Mouse (Mus musculus): ENCODE data around the gene Gm10282. TPM values are rescaled to one million over a fixed set of nuclear protein-coding genes. Genes with fewer than 3 reads are reported as not detected.

The Gm10282 gene
- polyA plus RNA-seq, 1 experiment from 2014 or later: 7.8 TPM

DNA sequence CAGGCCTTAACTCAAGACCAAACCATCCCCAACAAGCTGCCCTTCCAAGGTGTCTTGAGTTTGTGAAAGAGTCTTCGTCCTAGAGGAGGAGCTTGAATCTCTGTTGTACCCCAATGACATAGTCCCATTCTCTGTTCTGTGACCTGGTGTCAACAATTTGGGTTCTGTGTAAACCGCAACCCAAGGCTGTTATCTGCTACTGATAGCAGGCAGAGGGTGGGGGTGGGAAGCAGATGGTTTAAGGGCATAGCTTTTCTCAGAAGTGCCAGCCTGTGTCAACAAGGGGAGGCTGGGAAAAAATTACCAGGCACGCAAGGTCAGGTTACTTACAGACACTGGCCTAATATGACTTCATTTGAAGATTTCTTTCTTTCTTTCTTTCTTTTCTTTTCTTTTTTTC is 27.8 kb downstream of the Gm10282 start:
- no peaks in the 10 kb centered on the region for H3K9me3 ChIP-seq (ENCODE audit: control insufficient read depth)
- no peak overlapping the region for H3K4me2 ChIP-seq (replicated peaks; ENCODE audit: low read depth)
- 43% methylated on average over 3 of the region's 3 CpGs for WGBS
- H3K4me3 ChIP-seq (ENCODE audit: low read depth, low read length): no peak overlapping the region
- no peak overlapping the region for H3K9ac ChIP-seq (ENCODE audit: low read depth, low read length)
- H3K27ac ChIP-seq (ENCODE audit: low read depth, low read length): no peak overlapping the region
- no peak for TF ChIP-seq CTCF (IDR thresholded peaks at IDR 0.05; ENCODE audit: low read depth)
- no peak for ATAC-seq
- no peaks in the 10 kb centered on the region for H3K27me3 ChIP-seq (replicated peaks; ENCODE audit: control insufficient read depth, insufficient read depth, low read length)
- H3K36me3 ChIP-seq (ENCODE audit: control insufficient read depth, insufficient read depth): no peaks in the 10 kb centered on the region
- no peaks in the 10 kb centered on the region for H3K4me1 ChIP-seq (replicated peaks; ENCODE audit: control insufficient read depth, insufficient read depth, low read length)

DNA sequence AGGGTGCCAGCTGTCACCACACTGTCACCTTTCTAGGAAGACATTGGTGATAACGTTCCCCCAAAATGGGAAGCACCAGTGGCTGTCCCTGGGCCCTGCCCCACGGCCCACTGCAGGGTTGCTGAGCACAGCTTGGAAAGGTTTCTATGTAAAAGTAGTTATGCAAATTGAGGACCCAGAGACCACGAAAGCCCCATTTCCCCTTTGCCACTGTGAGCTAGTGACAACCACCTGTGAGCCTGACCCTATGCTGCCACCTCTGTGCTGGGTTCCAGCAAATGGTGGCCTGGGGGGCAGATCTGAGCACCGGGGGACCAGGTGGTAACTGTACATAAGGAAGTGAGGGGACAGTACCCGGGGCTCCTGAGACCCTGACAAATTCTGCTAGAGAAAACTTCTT is 31.3 kb downstream of the Gm10282 start:
- Histone ChIP-seq H3K4me1 (replicated peaks; ENCODE audit: control insufficient read depth, insufficient read depth, low read length) (no peaks in the 10 kb centered on the region), H3K9ac (ENCODE audit: low read depth, low read length) (no peak overlapping the region), H3K27me3 (replicated peaks; ENCODE audit: control insufficient read depth, insufficient read depth, low read length) (no peaks in the 10 kb centered on the region), H3K4me3 (ENCODE audit: low read depth, low read length) (no peak overlapping the region), H3K27ac (ENCODE audit: low read depth, low read length) (no peak overlapping the region), H3K4me2 (replicated peaks; ENCODE audit: low read depth) (no peak overlapping the region), H3K9me3 (ENCODE audit: control insufficient read depth) (no peaks in the 10 kb centered on the region), H3K36me3 (ENCODE audit: control insufficient read depth, insufficient read depth) (no peaks in the 10 kb centered on the region)
- WGBS: 68% methylated on average over 5 of the region's 5 CpGs
- no peak for TF ChIP-seq CTCF (IDR thresholded peaks at IDR 0.05; ENCODE audit: low read depth)
- ATAC-seq: no peak

DNA sequence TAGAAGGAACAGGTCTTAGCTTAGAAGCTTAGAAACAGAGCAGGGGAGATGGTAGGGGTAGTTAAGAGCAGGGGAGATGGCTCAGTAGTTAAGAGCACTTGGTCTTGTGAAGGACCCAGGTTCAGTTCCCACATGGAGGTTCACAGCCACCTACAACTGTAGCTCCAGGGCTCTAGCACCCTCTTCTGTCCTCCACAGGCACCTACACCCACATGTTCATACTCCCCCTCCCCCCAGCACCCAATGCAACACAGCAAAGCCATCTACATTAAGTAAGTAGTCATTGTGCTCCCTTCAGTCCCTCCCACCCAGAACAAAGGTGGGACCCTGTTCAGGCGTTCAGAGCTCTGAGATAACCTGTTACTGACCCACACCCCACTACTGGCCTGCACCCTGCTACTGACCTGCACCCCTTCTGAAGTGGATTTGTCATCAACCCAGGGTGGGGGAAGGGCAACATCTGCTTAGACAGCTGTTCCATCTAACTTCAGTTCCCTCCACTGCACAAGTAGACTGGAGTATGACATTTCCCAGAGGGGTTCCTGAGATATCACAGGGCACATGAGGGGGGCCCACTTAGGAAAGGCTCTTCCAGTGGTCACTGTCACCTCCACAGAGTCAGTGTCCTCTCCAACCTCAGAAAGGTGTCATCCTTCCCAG is 31.8 kb downstream of the Gm10282 start:
- peak; percentile 18; the same call in 1 of the 2 replicates for TF ChIP-seq CTCF (IDR thresholded peaks at IDR 0.05; ENCODE audit: low read depth)
- no peak overlapping the region for H3K4me2 ChIP-seq (replicated peaks; ENCODE audit: low read depth)
- WGBS: 70% methylated on average over 1 of the region's 1 CpGs
- no peak overlapping the region for H3K9ac ChIP-seq (ENCODE audit: low read depth, low read length)
- H3K4me3 ChIP-seq (ENCODE audit: low read depth, low read length): no peak overlapping the region
- no peaks in the 10 kb centered on the region for H3K27me3 ChIP-seq (replicated peaks; ENCODE audit: control insufficient read depth, insufficient read depth, low read length)
- no peaks in the 10 kb centered on the region for H3K9me3 ChIP-seq (ENCODE audit: control insufficient read depth)
- no peak for ATAC-seq
- H3K27ac ChIP-seq (ENCODE audit: low read depth, low read length): no peak overlapping the region
- no peaks in the 10 kb centered on the region for H3K36me3 ChIP-seq (ENCODE audit: control insufficient read depth, insufficient read depth)
- H3K4me1 ChIP-seq (replicated peaks; ENCODE audit: control insufficient read depth, insufficient read depth, low read length): no peaks in the 10 kb centered on the region

DNA sequence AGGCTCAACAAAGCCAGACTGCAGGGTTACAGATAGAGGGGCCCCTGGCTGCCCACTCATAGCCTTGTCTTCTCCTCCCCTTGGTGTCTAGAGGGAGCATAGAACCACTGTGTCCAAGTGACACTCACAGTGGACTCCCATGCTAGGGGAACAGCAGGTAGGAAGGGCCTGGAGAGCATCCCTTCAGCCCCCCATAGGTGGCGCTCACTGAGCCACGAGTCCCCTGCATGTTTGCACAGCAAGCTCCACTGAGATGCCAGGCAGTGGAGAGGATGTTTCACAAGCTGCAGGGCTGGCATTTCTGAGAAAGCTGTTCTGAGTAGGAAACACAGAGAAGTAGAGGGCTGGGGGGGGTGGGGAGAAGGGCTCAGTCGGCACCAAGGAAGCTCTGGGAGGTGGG is 32.7 kb downstream of the Gm10282 start:
- Histone ChIP-seq H3K27ac (ENCODE audit: low read depth, low read length) (no peak overlapping the region), H3K9ac (ENCODE audit: low read depth, low read length) (no peak overlapping the region), H3K4me3 (ENCODE audit: low read depth, low read length) (no peak overlapping the region), H3K27me3 (replicated peaks; ENCODE audit: control insufficient read depth, insufficient read depth, low read length) (no peaks in the 10 kb centered on the region), H3K4me1 (replicated peaks; ENCODE audit: control insufficient read depth, insufficient read depth, low read length) (no peaks in the 10 kb centered on the region), H3K4me2 (replicated peaks; ENCODE audit: low read depth) (no peak overlapping the region), H3K36me3 (ENCODE audit: control insufficient read depth, insufficient read depth) (no peaks in the 10 kb centered on the region), H3K9me3 (ENCODE audit: control insufficient read depth) (no peaks in the 10 kb centered on the region)
- 15% methylated on average over 3 of the region's 3 CpGs for WGBS
- peak; percentile 79 for TF ChIP-seq CTCF (IDR thresholded peaks at IDR 0.05; ENCODE audit: low read depth)
- ATAC-seq: peak; percentile 45; the same call in 1 of the 2 replicates

DNA sequence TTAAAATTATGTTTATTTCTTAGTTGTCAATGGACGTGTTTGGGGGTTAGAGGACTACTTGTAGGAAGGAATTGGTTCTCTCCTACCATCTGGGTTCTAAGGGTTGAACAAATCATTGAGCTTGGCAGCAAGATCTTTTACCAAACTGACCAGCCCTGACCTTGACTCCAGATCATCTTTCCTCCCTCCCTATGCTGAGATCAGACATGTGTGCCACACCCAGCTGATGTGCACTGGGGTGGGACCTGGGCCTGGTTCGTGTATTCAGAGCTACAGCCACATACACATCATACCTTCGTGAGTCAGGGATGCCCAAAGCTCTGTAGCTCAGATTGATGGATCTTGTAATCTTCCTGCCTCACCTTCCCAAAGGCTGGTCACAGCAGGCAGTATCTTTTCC is 33.4 kb downstream of the Gm10282 start:
- Histone ChIP-seq H3K4me1 (replicated peaks; ENCODE audit: control insufficient read depth, insufficient read depth, low read length) (no peaks in the 10 kb centered on the region), H3K9me3 (ENCODE audit: control insufficient read depth) (no peaks in the 10 kb centered on the region), H3K27me3 (replicated peaks; ENCODE audit: control insufficient read depth, insufficient read depth, low read length) (no peaks in the 10 kb centered on the region), H3K27ac (ENCODE audit: low read depth, low read length) (no peak overlapping the region), H3K9ac (ENCODE audit: low read depth, low read length) (no peak overlapping the region), H3K36me3 (ENCODE audit: control insufficient read depth, insufficient read depth) (no peaks in the 10 kb centered on the region), H3K4me2 (replicated peaks; ENCODE audit: low read depth) (no peak overlapping the region), H3K4me3 (ENCODE audit: low read depth, low read length) (no peak overlapping the region)
- TF ChIP-seq CTCF (IDR thresholded peaks at IDR 0.05; ENCODE audit: low read depth): no peak
- WGBS: 64% methylated on average over 3 of the region's 3 CpGs
- ATAC-seq: no peak

DNA sequence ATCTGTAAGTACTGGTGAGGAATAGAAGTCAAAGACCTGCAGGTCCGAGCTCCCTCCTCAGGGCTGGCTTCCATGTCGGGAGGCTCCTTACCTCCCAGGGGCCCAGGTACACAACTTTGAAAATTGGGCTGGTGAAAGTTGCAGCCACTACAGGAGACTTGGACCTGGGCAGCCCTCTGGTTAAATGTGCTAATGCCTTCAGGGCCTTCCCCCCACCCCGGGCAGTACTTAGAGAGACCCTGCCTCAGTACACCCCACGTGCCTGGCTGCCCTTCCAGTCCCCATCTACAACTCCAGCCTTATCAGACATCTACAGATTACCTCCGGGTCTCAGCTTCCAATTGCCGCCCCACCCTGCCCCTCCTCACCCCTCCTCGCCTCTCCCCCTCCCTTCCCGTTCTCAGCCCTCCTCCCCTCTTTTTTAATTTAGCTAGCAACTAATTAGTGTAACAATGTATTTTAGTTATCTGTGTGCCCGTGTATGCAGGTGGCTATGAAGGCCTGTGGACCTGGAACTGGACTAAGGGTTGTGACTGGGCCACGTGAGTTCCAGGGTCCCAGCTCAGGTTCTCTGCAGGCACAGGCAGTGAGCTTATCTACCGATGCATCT is 33.9 kb downstream of the Gm10282 start:
- no peak for TF ChIP-seq CTCF (IDR thresholded peaks at IDR 0.05; ENCODE audit: low read depth)
- H3K9me3 ChIP-seq (ENCODE audit: control insufficient read depth): no peaks in the 10 kb centered on the region
- 59% methylated on average over 11 of the region's 11 CpGs for WGBS
- H3K4me3 ChIP-seq (ENCODE audit: low read depth, low read length): no peak overlapping the region
- no peaks in the 10 kb centered on the region for H3K4me1 ChIP-seq (replicated peaks; ENCODE audit: control insufficient read depth, insufficient read depth, low read length)
- no peak overlapping the region for H3K27ac ChIP-seq (ENCODE audit: low read depth, low read length)
- no peaks in the 10 kb centered on the region for H3K27me3 ChIP-seq (replicated peaks; ENCODE audit: control insufficient read depth, insufficient read depth, low read length)
- H3K36me3 ChIP-seq (ENCODE audit: control insufficient read depth, insufficient read depth): no peaks in the 10 kb centered on the region
- H3K9ac ChIP-seq (ENCODE audit: low read depth, low read length): no peak overlapping the region
- no peak overlapping the region for H3K4me2 ChIP-seq (replicated peaks; ENCODE audit: low read depth)
- no peak for ATAC-seq

Data from intestine, postnatal 0 days (tissue).